Mouse (Mus musculus): ENCODE measurements around the gene Adap1.

Gene Adap1

DNA sequence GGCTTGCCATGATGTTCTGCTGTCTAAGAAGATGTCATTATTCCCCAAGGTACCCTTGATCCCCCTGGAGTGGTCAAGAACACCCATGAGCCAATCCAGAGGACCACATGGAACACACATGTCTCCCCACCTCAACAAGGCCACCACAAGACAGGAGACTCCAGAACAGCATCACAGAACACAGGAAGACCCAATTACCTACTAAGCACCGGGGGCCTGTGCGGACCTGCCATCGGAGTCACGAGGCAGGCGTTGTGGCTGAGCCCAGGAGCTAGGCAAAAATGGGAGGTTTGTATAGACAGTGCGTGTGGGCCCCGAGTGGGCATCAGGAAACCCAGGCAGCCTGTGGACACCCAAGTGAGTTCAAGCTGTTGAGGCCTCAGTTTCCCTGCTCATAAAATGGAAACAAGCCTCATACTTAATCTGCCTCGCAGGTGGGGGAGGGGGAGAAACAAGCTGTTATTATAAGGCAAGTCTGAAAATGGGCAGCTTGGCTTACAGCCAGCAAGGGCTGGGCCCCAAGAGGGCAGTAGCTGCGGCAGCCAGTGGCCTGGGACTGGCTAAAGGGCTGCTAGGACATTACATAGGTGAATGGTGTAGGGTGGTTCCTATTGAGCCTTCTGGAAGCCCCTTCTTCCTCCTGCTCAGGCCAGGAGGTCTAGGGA, 2.0 kb downstream of the Adap1 start:
- DNase-seq (ENCODE audit: low read depth): peak; percentile 77

GRCm38 (mm10) chr5:139321331-139321730, 4.1 kb downstream of the Adap1 start:
- DNase-seq (ENCODE audit: low read depth): no peak

GRCm38 (mm10) chr5:139320424-139320823, 5.0 kb downstream of the Adap1 start:
- DNase-seq (ENCODE audit: low read depth): no peak

DNA sequence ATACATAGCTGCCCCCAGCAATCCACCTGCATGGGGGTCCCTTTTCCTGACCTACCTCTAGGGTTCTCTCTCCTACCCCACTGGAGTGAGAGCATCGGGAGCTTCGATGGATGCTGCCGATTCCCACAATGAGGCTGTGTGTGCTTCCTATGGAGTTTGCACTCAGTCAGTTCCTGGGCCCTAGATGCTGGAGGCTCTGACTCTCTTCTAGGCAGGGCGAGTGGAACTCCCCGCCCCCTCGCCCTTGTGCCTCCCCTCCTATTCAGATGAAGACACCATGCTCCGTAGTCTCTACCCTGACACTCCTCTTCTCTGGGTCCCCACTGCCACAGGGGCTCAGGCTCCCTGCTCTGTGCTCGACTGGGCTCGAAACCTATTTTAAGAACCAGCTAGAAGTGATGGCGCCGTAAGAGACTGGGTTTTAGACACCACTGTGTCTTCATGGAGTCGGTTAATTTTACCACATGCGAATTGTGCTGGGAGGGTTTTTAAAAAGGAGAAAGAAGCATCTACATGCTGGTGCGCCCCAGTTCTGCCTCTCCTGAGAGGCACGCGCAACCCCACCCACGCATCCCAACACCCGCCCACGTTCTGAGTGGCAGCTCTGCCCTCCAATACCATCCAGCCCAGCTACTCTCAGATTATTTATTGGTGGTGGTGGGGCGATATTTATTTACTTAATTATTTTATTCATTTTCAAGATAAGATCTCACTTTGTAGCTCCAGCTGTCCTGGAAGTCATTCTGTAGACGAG, 7.5 kb downstream of the Adap1 start:
- no peak for DNase-seq (ENCODE audit: low read depth)

- DNase-seq (ENCODE audit: low read depth): no peak
These were observed 8.3 kb downstream of the Adap1 start for GRCm38 (mm10) chr5:139316982-139317675.

GRCm38 (mm10) chr5:139314941-139315642, 10.3 kb downstream of the Adap1 start:
- peak; percentile 50 for DNase-seq (ENCODE audit: low read depth)

GRCm38 (mm10) chr5:139313536-139313935, 11.9 kb downstream of the Adap1 start:
- DNase-seq (ENCODE audit: low read depth): no peak

- no peak for DNase-seq (ENCODE audit: low read depth)
These were observed 13.6 kb downstream of the Adap1 start for GRCm38 (mm10) chr5:139311822-139312221.

- DNase-seq (ENCODE audit: low read depth): no peak
These were observed 14.9 kb downstream of the Adap1 start for GRCm38 (mm10) chr5:139310477-139310876.

- DNase-seq (ENCODE audit: low read depth): peak; percentile 80
These were observed 15.5 kb downstream of the Adap1 start for GRCm38 (mm10) chr5:139309946-139310345.

- peak; percentile 35 for DNase-seq (ENCODE audit: low read depth)
These were observed 21.8 kb downstream of the Adap1 start for GRCm38 (mm10) chr5:139303646-139304061.

GRCm38 (mm10) chr5:139302101-139302500, 23.3 kb downstream of the Adap1 start:
- no peak for DNase-seq (ENCODE audit: low read depth)

DNA sequence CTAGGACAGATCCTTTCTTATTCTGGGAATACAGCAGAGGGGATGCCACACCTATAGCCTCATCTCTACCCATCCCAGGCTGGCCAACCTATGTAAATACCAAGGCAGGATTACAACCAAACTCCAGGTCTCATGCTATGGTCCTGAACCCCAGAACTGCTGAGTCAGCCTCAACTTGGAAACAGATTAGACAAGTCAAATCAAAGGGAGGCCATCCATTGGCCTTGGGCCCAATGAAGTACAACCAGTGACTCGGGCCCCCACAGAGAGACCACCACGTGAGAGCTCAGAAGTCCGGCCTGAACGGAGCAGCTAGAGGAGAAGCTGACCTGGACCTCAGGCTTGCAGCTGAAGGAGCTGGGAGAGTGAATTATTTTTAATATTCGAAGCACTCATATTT, 27.7 kb downstream of the Adap1 start:
- no peak for DNase-seq (ENCODE audit: low read depth)

GRCm38 (mm10) chr5:139297092-139297491, 28.3 kb downstream of the Adap1 start:
- DNase-seq (ENCODE audit: low read depth): no peak

DNA sequence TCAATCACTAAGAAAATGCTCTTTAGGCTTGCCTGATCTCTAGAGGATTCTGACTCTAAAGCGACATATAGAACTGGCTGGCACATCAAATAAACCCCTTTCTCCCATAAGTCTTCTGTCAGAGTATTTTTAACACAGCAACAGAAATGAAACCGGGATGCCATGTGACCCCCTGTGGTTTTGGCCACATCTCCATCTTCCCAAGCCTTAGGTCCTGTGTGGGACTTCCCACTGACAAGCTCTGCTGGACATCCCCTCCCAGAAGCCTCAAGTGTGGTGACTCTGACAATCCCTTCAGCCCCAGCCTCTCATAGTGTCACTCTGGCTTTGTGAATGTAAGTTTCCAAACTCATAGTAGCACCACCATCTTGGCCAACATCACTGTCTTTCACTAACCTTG, 31.3 kb downstream of the Adap1 start:
- no peak for DNase-seq (ENCODE audit: low read depth)

GRCm38 (mm10) chr5:139291811-139292560, 33.4 kb downstream of the Adap1 start:
- peak; percentile 40 for DNase-seq (ENCODE audit: low read depth)

DNA sequence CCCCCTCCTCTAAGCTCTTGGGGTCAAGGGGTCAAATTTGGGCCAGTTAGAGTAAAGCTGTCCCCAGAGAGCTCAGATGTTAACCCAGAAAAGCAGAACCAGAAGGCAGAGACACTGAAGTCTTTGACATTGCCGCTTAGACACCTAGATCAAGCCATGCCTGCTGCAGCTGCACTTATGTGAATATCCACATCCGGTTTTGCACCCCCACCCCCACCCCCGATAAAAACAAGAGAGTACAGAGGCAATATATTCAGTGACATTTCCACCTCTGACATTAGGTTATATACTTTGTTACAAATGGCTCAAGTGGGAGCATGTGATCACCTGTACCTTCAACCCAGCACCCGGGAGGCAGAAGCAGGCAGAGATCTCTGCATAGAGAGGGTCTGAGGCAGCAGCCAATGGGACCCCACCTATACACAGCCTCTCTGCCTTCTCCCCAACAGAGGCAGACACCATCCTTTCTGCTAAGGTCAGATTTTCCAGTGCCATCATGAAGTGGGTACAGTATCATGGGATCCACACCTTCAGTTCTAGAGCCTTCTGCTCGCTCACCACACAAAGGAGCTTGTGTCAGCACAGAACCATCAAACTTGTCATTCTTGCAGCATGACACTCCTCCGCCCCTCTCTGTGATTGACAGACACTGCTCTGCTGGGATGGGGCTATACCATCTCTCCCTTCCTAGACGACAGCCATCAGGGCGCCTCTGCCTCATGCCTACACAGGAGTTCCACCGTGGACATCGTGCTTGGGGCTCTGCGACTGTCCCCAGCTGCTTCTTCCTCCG, 34.8 kb downstream of the Adap1 start:
- DNase-seq (ENCODE audit: low read depth): no peak

GRCm38 (mm10) chr5:139288591-139288990, 36.8 kb downstream of the Adap1 start:
- no peak for DNase-seq (ENCODE audit: low read depth)

GRCm38 (mm10) chr5:139287787-139288186, 37.6 kb downstream of the Adap1 start:
- DNase-seq (ENCODE audit: low read depth): no peak

GRCm38 (mm10) chr5:139287099-139287498, 38.3 kb downstream of the Adap1 start:
- peak; percentile 90 for DNase-seq (ENCODE audit: low read depth)
